Mouse (Mus musculus) ovary, postnatal 14 days (tissue): ENCODE results near the gene Gnat1.

Experiments used
- DNase-seq: peaks from one replicate; pipeline ENCODE4 v3.0.0; 2022; ENCODE audit warnings: low spot score

The Gnat1 gene

GRCm38 (mm10) chr9:107675671-107676301 is 3.7 kb downstream of the Gnat1 start:
- DNase-seq, result peak; percentile 68

DNA sequence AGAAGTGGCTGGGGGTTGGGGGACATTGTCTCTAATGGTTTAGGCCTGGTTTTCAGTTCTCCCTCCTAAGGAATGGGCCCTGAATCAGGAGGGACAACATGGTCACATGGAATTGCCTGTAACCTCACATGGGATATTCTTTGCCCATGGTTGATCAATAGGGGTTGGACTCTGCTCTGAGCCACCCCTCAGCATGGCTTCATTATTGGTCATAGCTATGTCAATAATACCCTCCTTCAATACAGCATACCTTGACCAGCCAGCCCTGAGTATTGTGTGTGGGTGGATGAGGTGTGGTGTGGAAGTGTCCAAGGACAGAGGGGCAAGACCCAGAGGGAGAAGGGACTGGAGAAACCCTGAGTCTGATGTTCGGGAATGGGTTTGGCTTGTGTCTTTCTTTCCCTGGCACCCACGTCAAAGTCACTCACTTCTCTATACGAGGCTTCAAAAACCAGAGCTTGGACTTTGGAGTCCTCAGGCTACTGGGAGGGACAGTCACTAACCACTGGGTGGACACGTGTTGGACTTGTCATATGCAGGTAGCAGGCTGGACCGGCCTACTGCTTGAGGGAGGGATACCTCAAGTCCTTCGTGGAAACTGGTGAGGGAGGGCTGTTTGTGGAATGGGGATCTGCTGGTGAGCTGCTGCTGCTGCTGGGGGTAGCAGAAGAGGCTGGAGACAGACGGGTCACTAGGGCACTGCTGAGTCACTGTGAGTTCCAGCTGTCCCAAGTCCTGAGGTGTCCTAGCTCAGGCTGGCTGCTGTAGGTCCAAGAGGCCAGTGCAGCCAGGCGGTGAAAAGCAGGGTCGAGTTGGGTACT is 4.7 kb downstream of the Gnat1 start:
- DNase-seq, result no peak

GRCm38 (mm10) chr9:107670259-107670658 is 9.3 kb downstream of the Gnat1 start:
- no peak for DNase-seq

DNA sequence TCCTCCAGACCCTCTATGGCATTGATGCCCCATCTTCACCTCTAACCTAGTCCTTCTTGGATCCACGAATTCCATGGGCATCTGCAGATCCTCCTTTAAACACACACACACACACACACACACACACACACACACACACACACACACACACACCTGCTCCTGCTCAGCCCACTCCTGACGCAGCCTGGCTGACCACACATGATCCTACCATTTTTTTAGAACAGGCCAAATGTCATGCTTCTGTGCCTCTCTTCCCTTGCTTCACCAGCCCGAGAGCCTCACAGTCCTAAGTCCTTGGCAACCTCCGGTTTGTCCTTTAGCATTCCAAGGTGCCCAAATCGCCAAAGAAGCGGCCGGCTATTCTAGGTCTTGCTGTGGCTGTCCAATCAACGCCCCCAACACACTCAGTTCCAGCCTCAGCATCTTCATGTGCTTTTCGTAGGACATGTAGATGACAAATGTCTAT is 10.0 kb downstream of the Gnat1 start, which contains the start of gene Slc38a3:
TSS of gene Slc38a3 (minus strand) at position 51 of the 466 bp plus-strand sequence.
- no peak for DNase-seq

GRCm38 (mm10) chr9:107668916-107669315 is 10.6 kb downstream of the Gnat1 start:
- DNase-seq, result no peak

DNA sequence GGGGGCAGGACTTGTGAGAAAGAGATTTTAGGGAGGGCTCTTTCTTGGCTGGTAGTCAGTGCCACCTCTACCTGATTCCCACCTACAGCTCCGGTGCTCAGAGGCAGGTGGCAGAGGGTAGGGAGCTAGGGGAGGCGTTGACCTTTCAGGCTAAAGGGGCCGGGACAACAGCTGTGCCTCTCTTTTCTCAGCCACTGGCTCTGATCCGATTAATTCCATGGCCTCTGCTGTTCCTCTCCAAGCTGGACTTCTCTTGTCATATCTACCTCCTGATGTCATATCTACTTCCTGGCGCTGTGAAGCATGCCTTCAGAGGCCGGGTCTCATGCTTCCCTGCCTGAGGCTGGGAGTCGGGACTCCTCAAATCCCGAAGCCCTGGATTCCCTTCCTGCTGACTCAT is 11.5 kb downstream of the Gnat1 start:
- DNase-seq, result no peak

GRCm38 (mm10) chr9:107667219-107667618 is 12.3 kb downstream of the Gnat1 start:
- no peak for DNase-seq

DNA sequence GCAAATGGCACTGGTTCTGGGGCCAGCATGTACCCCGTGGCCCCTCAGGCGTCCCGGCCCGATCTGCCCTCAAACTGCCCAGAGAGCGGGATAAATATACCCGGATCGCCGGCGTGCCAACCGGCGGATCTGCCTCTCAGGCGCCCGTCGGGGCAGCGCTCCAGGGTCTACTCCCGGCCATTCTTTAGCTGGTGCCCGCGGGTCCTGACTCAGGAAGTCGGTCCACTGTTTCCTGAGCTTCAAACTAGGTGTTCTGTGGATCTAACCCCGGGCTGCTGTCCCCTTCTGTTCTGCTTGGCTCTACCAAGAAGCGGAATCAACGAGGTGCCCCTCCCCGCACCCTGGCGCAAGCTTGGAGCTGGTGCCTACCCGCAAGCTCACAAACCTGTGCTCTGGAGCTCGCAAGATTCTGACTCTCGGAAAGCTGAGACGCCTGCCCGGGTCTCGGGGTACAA is 12.7 kb downstream of the Gnat1 start:
- no peak for DNase-seq

GRCm38 (mm10) chr9:107665308-107665707 is 14.2 kb downstream of the Gnat1 start:
- no peak for DNase-seq

GRCm38 (mm10) chr9:107663525-107663924 is 16.0 kb downstream of the Gnat1 start:
- no peak for DNase-seq

- DNase-seq, result no peak
These were observed 17.2 kb downstream of the Gnat1 start for GRCm38 (mm10) chr9:107662342-107662741.

- DNase-seq, result no peak
These were observed 18.7 kb downstream of the Gnat1 start for GRCm38 (mm10) chr9:107660777-107661176.

- no peak for DNase-seq
These were observed 19.6 kb downstream of the Gnat1 start for GRCm38 (mm10) chr9:107659961-107660360.

- DNase-seq, result no peak
These were observed 20.0 kb downstream of the Gnat1 start for GRCm38 (mm10) chr9:107659551-107659950.

GRCm38 (mm10) chr9:107658096-107658495 is 21.4 kb downstream of the Gnat1 start:
- no peak for DNase-seq

DNA sequence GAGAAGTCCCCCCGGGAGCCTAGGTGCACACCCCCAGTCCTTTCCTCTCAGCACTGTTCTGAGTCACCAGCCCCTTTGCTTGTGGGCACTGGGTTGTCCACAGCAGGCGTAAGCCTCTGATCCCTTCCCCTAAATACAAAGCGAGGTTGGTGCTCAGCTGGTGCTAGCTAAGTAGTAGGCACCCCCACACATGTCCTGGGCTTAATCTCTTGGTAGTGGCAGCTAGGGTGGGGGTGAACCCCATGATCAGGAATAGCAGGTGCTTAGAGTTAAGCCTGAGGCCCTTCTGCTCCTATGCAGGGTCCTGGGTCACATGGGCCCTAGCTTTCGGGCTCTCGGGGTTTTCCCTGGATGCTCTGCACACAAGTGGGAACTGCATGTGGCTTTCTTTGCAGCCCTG is 22.4 kb downstream of the Gnat1 start:
- DNase-seq, result no peak

DNA sequence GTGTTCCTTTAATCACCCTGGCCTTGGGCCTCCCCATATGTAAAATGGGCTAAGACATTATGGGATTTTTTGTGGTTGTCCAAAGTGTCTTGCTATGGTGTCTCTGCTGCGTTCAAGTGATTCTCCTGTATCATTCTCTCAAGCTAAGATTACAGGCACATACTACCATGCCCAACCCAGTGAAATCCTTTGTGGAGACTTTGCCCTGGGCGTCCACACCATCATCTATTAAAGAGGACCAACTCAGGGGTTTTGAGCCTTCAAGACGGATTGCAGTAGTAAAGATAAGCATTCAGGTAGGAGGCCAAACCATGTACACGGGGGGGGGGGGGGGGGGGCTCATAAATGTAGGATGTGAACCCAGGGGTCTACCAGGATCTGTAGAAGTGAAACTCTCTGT is 24.9 kb downstream of the Gnat1 start:
- DNase-seq, result no peak

DNA sequence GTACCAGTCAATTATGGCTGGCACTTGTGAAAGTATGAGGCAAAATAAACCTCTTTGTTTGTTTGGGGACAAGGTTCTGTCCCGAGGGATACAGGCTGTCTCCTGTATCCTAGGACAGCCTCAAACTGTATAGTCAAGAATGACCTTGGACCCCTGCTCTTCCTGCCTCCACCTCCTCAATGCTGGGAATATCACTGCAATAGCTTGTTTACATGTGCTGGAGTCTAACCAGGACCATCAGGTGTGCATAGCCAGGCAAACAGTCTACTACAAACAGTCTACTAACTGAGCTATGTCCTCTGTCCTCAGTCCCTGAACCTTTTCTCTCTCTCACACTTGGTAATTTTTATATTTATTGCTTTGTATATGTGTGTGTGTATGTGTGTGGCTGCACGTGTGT is 26.0 kb downstream of the Gnat1 start:
- no peak for DNase-seq

DNA sequence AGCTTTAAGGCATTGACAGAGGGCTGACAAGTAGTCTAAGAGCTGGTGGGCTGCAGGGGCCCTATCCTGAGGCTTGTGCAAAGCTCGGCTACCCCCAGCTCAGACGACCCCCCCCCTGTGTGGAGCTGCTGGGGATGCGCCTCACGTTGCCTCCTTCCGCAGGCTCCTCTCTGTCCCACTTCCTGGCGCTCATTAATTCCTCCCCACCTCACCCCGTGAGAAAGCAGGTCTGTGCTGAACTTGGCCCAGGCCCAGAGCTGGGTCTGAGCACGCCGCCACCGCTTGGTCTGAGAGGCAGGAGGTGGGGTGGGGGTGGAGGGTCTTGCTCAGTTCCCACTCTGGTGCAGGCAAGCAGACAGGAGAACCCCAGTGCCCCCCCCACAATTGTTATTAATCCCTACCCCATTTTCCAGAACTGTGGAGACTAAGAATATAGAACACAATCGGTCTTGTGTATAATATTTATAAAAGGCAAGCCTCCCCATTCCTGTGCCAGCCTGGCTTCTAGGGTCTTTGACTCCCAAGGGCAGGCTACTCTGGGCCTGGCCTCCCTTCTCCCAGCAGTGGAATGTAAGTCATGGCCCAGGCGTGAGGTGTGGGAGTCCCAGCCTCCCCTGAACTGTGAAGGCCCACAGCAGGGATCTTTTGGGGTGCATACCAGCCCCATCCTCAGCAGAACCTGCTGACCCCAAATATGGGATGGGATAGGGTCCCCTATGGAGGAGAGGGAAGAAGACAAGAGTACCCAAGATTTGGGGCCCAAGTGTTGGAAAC is 28.6 kb downstream of the Gnat1 start:
- no peak for DNase-seq

- no peak for DNase-seq
These were observed 29.3 kb downstream of the Gnat1 start for GRCm38 (mm10) chr9:107650225-107650624.

DNA sequence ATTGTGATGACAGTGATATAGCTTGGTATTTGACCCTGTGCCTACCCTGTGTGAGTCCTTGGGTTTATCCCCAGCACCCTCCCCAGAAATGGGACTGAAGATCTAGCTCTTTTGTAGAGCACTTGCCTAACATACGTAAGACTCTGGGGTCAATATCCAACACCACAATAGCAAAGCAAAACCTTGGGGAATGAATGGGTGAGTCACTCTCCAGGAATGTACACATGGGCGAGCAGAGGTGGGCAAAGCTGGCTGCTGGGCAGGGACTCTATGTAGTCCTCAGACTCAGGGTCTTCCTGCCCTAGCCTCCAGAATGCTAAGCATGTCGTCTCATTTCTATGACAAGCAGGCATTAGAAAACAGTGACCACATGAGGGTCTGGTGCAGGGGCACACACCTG is 30.7 kb downstream of the Gnat1 start:
- DNase-seq, result no peak

DNA sequence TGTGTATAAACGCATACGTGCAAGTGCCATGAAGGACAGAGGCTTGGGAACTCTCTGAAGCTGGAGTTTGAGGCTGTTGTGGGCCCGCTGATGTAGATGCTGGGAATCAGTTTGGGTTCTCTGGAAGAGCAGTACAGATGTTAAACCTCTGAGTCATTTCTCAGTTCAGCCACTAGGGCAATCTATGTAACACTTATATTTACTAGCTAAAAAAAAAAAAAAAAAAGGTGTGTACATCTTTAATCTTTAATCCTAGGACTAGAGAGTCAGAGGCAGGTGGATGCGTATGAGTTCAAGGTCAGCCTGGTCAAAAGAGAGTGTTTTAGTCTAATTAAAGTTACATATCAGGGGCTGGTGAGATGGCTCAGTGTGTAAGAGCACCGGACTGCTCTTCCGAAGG is 32.5 kb downstream of the Gnat1 start:
- no peak for DNase-seq

DNA sequence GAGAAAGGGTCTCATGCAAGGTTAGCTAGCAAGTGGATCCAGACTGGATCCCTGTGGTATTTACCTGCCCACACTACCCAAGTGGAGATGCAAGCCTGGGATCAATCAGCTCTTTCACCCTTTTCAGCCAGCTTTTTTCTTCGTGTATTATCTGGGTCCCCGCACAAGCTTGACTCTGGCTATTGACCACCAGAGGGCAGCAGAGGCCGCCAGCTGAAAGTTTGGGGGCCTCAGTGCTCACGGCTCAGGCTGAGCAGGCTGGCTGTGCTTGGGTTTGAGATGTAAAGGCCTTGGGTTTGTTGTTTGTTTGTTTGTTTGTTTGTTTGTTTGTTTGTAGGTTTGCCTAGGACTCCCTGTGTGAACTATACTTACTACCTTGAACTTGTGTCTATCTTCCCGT is 33.9 kb downstream of the Gnat1 start:
- DNase-seq, result peak; percentile 77
